Mouse (Mus musculus): ENCODE results near the gene Stip1. TPM values are rescaled to one million over a fixed set of nuclear protein-coding genes. Genes with fewer than 3 reads are reported as not detected.
A peak's percentile ranks its signal among the peaks of the same experiment; 100 is the strongest.
"Not testable (repeated sequence)": the region's sequence is repeated elsewhere in the genome, so short reads cannot be mapped to it uniquely, and the experiment has no call there.

The Stip1 gene
- polyA plus RNA-seq, 1 experiment from 2014 or later = 214 TPM

- Histone ChIP-seq H3K9me3 (ENCODE audit: control insufficient read depth, low read length) (no peaks in the 10 kb centered on the region), H3K9ac (ENCODE audit: low read depth, low read length) (peak within 1 kb of the TSS; percentile 62), H3K4me1 (ENCODE audit: control insufficient read depth, insufficient read depth, low read depth, low read length) (peaks cover 38% of the 10 kb centered on the region), H3K27me3 (replicated peaks; ENCODE audit: control insufficient read depth, insufficient read depth, low read length) (no peaks in the 10 kb centered on the region), H3K36me3 (ENCODE audit: control insufficient read depth, insufficient read depth, low read length) (no peaks in the 10 kb centered on the region), H3K27ac (ENCODE audit: low read depth, low read length) (peak within 1 kb of the TSS; percentile 26), H3K4me2 (ENCODE audit: low read length) (peak within 1 kb of the TSS; percentile 70), H3K4me3 (ENCODE audit: low read length) (peak within 1 kb of the TSS; percentile 41)
- peak; percentile 92 for ATAC-seq
- 1% methylated on average over 37 of the region's 37 CpGs for WGBS
Measured at GRCm38 (mm10) chr19:6992011-6992858, 47.5 kb downstream of the Stip1 start, which contains the start of gene Dnajc4. Dnajc4 (minus strand) TSS chr19:6992572.

DNA sequence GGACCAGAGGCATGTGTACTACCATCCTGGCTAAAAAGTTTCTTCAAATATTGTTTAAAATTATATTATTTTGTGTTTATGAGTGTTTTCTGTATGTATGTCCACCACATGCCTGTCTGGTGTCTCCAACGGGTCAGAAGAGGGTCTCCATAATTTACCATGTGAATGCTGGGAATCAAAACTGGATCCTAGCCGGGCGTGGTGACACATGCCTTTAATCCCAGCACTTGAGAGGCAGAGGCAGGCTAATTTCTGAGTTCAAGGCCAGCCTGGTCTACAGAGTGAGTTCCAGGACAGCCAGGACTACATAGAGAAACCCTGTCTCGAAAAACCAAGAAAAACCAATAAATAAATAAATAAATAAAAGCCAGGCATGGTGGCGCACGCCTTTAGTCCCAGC is 48.6 kb downstream of the Stip1 start:
- H3K4me2 ChIP-seq (ENCODE audit: low read length); H3K4me3 ChIP-seq (ENCODE audit: low read length); H3K27ac ChIP-seq (ENCODE audit: low read depth, low read length); H3K27me3 ChIP-seq (replicated peaks; ENCODE audit: control insufficient read depth, insufficient read depth, low read length); H3K9ac ChIP-seq (ENCODE audit: low read depth, low read length); H3K9me3 ChIP-seq (ENCODE audit: control insufficient read depth, low read length); H3K36me3 ChIP-seq (ENCODE audit: control insufficient read depth, insufficient read depth, low read length); ATAC-seq: not testable (repeated sequence)
- H3K4me1 ChIP-seq (ENCODE audit: control insufficient read depth, insufficient read depth, low read depth, low read length) = peaks cover 37% of the 10 kb centered on the region
- WGBS = 93% methylated on average over 6 of the region's 6 CpGs

GRCm38 (mm10) chr19:6990712-6991111 is 49.1 kb downstream of the Stip1 start:
- H3K9ac ChIP-seq (ENCODE audit: low read depth, low read length) = no peak overlapping the region
- H3K27me3 ChIP-seq (replicated peaks; ENCODE audit: control insufficient read depth, insufficient read depth, low read length) = no peaks in the 10 kb centered on the region
- 85% methylated on average over 6 of the region's 6 CpGs for WGBS
- no peak overlapping the region for H3K4me2 ChIP-seq (ENCODE audit: low read length)
- H3K9me3 ChIP-seq (ENCODE audit: control insufficient read depth, low read length) = no peaks in the 10 kb centered on the region
- no peak for ATAC-seq
- H3K36me3 ChIP-seq (ENCODE audit: control insufficient read depth, insufficient read depth, low read length) = no peaks in the 10 kb centered on the region
- H3K4me3 ChIP-seq (ENCODE audit: low read length) = no peak overlapping the region
- H3K27ac ChIP-seq (ENCODE audit: low read depth, low read length) = no peak overlapping the region
- peaks cover 41% of the 10 kb centered on the region for H3K4me1 ChIP-seq (ENCODE audit: control insufficient read depth, insufficient read depth, low read depth, low read length)

- Histone ChIP-seq H3K36me3 (ENCODE audit: control insufficient read depth, insufficient read depth, low read length) (peaks cover 3% of the 10 kb centered on the region; the same call in 1 of the 2 replicates), H3K9ac (ENCODE audit: low read depth, low read length) (no peak overlapping the region), H3K4me3 (ENCODE audit: low read length) (no peak overlapping the region), H3K27ac (ENCODE audit: low read depth, low read length) (no peak overlapping the region), H3K4me1 (ENCODE audit: control insufficient read depth, insufficient read depth, low read depth, low read length) (peaks cover 29% of the 10 kb centered on the region), H3K4me2 (ENCODE audit: low read length) (no peak overlapping the region), H3K27me3 (replicated peaks; ENCODE audit: control insufficient read depth, insufficient read depth, low read length) (no peaks in the 10 kb centered on the region), H3K9me3 (ENCODE audit: control insufficient read depth, low read length) (no peaks in the 10 kb centered on the region)
- no peak for ATAC-seq
- 88% methylated on average over 8 of the region's 8 CpGs for WGBS
Measured at GRCm38 (mm10) chr19:6989251-6989650, 50.5 kb downstream of the Stip1 start.

- H3K4me2 ChIP-seq (ENCODE audit: low read length) = peak overlapping the region; percentile 95
- H3K9me3 ChIP-seq (ENCODE audit: control insufficient read depth, low read length) = no peaks in the 10 kb centered on the region
- H3K27ac ChIP-seq (ENCODE audit: low read depth, low read length) = peak overlapping the region; percentile 89
- peaks cover 25% of the 10 kb centered on the region for H3K4me1 ChIP-seq (ENCODE audit: control insufficient read depth, insufficient read depth, low read depth, low read length)
- H3K9ac ChIP-seq (ENCODE audit: low read depth, low read length) = peak overlapping the region; percentile 98
- WGBS = 2% methylated on average over 8 of the region's 8 CpGs
- H3K27me3 ChIP-seq (replicated peaks; ENCODE audit: control insufficient read depth, insufficient read depth, low read length) = no peaks in the 10 kb centered on the region
- peaks cover 5% of the 10 kb centered on the region; the same call in 1 of the 2 replicates for H3K36me3 ChIP-seq (ENCODE audit: control insufficient read depth, insufficient read depth, low read length)
- no peak for ATAC-seq
- peak overlapping the region; percentile 84 for H3K4me3 ChIP-seq (ENCODE audit: low read length)
Measured at GRCm38 (mm10) chr19:6987904-6988285, 51.9 kb downstream of the Stip1 start.

- peak within 1 kb of the TSS; percentile 89 for H3K27ac ChIP-seq (ENCODE audit: low read depth, low read length)
- peak within 1 kb of the TSS; percentile 98 for H3K9ac ChIP-seq (ENCODE audit: low read depth, low read length)
Measured at GRCm38 (mm10) chr19:6987061-6987903, 52.5 kb downstream of the Stip1 start, which contains the start of gene Vegfb. Vegfb (minus strand) TSS chr19:6987651.

DNA sequence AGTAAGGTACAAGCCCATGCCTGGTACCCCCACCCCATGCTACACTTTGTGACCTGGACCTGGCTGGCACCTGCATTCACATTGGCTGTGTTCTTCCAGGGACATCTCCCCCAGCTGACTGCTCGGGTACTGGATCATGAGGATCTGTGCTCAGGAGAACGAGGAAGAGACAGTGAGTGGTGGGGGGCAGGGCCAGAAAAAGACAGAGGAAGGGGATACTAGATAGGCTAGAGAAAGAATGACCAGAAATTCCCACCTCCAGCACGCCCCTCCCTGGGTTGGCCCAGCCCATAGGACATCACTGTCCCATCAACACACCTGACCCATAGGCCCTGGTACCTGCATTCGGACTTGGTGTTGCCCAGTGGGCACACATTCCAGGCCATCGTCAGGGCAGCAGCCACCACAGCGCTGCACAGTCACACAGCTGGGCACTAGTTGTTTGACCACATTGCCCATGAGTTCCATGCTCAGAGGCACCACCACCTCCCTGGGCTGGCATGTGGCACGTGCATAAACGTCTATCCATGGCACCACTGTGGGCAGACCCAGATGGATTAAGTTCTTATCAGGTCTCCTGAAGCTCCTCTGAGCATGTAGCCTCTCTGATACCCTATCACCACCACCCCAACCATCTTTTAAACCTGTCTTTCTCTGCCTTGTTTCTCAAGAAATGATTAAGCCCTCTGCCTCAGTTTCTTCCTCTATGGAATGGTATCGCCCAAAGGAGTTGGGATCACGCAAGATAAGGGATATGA is 53.6 kb downstream of the Stip1 start:
- Histone ChIP-seq H3K27ac (ENCODE audit: low read depth, low read length) (no peak overlapping the region; the same call in 1 of the 2 replicates), H3K27me3 (replicated peaks; ENCODE audit: control insufficient read depth, insufficient read depth, low read length) (no peaks in the 10 kb centered on the region), H3K4me2 (ENCODE audit: low read length) (peak overlapping the region; percentile 95), H3K9me3 (ENCODE audit: control insufficient read depth, low read length) (no peaks in the 10 kb centered on the region), H3K4me1 (ENCODE audit: control insufficient read depth, insufficient read depth, low read depth, low read length) (peaks cover 18% of the 10 kb centered on the region), H3K9ac (ENCODE audit: low read depth, low read length) (no peak overlapping the region; the same call in 1 of the 2 replicates), H3K4me3 (ENCODE audit: low read length) (peak overlapping the region; percentile 84), H3K36me3 (ENCODE audit: control insufficient read depth, insufficient read depth, low read length) (peaks cover 12% of the 10 kb centered on the region)
- no peak for ATAC-seq
- 74% methylated on average over 10 of the region's 10 CpGs for WGBS

More at GRCm38 (mm10) chr19:6987061-6987903, 52.5 kb downstream of the Stip1 start, which contains the start of gene Vegfb:
- H3K4me1 ChIP-seq (ENCODE audit: control insufficient read depth, insufficient read depth, low read depth, low read length) = peaks cover 23% of the 10 kb centered on the region
- H3K36me3 ChIP-seq (ENCODE audit: control insufficient read depth, insufficient read depth, low read length) = peaks cover 10% of the 10 kb centered on the region
- ATAC-seq = peak; percentile 32
- under 1% methylated on average over 57 of the region's 85 CpGs for WGBS
- H3K27me3 ChIP-seq (replicated peaks; ENCODE audit: control insufficient read depth, insufficient read depth, low read length) = no peaks in the 10 kb centered on the region
- H3K4me3 ChIP-seq (ENCODE audit: low read length) = peak within 1 kb of the TSS; percentile 84
- peak within 1 kb of the TSS; percentile 95 for H3K4me2 ChIP-seq (ENCODE audit: low read length)
- H3K9me3 ChIP-seq (ENCODE audit: control insufficient read depth, low read length) = no peaks in the 10 kb centered on the region

DNA sequence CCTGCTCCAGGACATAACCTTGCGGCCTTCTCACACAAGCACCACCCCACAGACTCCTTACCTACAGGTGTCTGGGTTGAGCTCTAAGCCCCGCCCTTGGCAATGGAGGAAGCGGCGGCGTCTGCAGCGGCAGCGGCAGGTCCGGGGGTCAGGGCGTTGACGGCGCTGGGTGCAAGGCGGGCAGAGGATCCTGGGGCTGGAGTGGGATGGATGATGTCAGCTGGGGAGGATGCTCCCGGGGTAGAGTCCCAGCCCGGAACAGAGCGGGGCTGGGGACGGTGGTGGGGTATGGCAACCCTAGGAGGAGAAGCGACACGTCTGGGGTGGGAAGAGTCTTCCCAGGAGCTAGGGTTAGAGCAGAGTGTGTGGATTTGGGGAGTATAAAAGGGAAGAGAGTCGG is 54.5 kb downstream of the Stip1 start:
- H3K4me3 ChIP-seq (ENCODE audit: low read length) = no peak overlapping the region
- no peaks in the 10 kb centered on the region for H3K9me3 ChIP-seq (ENCODE audit: control insufficient read depth, low read length)
- 86% methylated on average over 19 of the region's 19 CpGs for WGBS
- H3K4me2 ChIP-seq (ENCODE audit: low read length) = no peak overlapping the region
- peak overlapping the region; percentile 33; the same call in 1 of the 2 replicates for H3K9ac ChIP-seq (ENCODE audit: low read depth, low read length)
- peaks cover 23% of the 10 kb centered on the region for H3K4me1 ChIP-seq (ENCODE audit: control insufficient read depth, insufficient read depth, low read depth, low read length)
- H3K36me3 ChIP-seq (ENCODE audit: control insufficient read depth, insufficient read depth, low read length) = peaks cover 12% of the 10 kb centered on the region
- no peak for ATAC-seq
- no peak overlapping the region for H3K27ac ChIP-seq (ENCODE audit: low read depth, low read length)
- no peaks in the 10 kb centered on the region for H3K27me3 ChIP-seq (replicated peaks; ENCODE audit: control insufficient read depth, insufficient read depth, low read length)

All from hindbrain, embryonic 16.5 days (tissue).